Mouse (Mus musculus) gonadal fat pad, adult 2 months (tissue): Measurements from ENCODE around the gene Stx3. TPM values are rescaled to one million over a fixed set of nuclear protein-coding genes. Genes with fewer than 3 reads are reported as not detected.

Experiments
- DNase-seq: peaks from one replicate; pipeline ENCODE4 v3.0.0-alpha.2; 2012; ENCODE audit warnings: low read depth
- polyA plus RNA-seq: library from polyadenylated mRNA; depleted of rRNA; stranded (reverse); fragments of >200 nt; gene quantifications from 2 replicates; pipeline ENCODE4 v1.2.3, GENCODE M21; 2012

Gene Stx3
- polyA plus RNA-seq, 1 experiment, result 11.5 TPM

GRCm38 (mm10) chr19:11807822-11808221, 11.4 kb downstream of the Stx3 start:
- DNase-seq, result no peak

- no peak for DNase-seq
These were observed 12.0 kb downstream of the Stx3 start for GRCm38 (mm10) chr19:11807251-11807650.

GRCm38 (mm10) chr19:11804423-11804822, 14.8 kb downstream of the Stx3 start:
- no peak for DNase-seq

GRCm38 (mm10) chr19:11800531-11801315, 18.5 kb downstream of the Stx3 start:
- DNase-seq, result no peak

- DNase-seq, result no peak
These were observed 24.8 kb downstream of the Stx3 start for GRCm38 (mm10) chr19:11794447-11794846.

- no peak for DNase-seq
These were observed 25.4 kb downstream of the Stx3 start for GRCm38 (mm10) chr19:11793741-11794359.

GRCm38 (mm10) chr19:11791825-11792224, 27.4 kb downstream of the Stx3 start:
- DNase-seq, result no peak

GRCm38 (mm10) chr19:11788876-11789275, 30.3 kb downstream of the Stx3 start:
- DNase-seq, result no peak

GRCm38 (mm10) chr19:11787826-11788225, 31.4 kb downstream of the Stx3 start:
- no peak for DNase-seq

- no peak for DNase-seq
These were observed 33.6 kb downstream of the Stx3 start for GRCm38 (mm10) chr19:11785409-11786154.

- no peak for DNase-seq
These were observed 41.9 kb downstream of the Stx3 start for GRCm38 (mm10) chr19:11777191-11777865.

- DNase-seq, result peak; percentile 61
These were observed 48.9 kb downstream of the Stx3 start, which contains the start of gene Mrpl16 for GRCm38 (mm10) chr19:11770205-11770892. Gene Mrpl16, plus strand, starts transcription at chr19:11770391.

GRCm38 (mm10) chr19:11769257-11769920, 49.8 kb downstream of the Stx3 start:
- DNase-seq, result no peak

- no peak for DNase-seq
These were observed 51.0 kb downstream of the Stx3 start for GRCm38 (mm10) chr19:11768163-11768562.

GRCm38 (mm10) chr19:11766413-11766812, 52.8 kb downstream of the Stx3 start:
- no peak for DNase-seq

GRCm38 (mm10) chr19:11765059-11765458, 54.1 kb downstream of the Stx3 start:
- DNase-seq, result no peak

- DNase-seq, result no peak
These were observed 71.9 kb downstream of the Stx3 start, which contains the start of gene Gif for GRCm38 (mm10) chr19:11747298-11747697. Gene Gif, plus strand, starts transcription at chr19:11747554.

- no peak for DNase-seq
These were observed 73.5 kb downstream of the Stx3 start for GRCm38 (mm10) chr19:11745680-11746079.

- no peak for DNase-seq
These were observed 82.7 kb downstream of the Stx3 start for GRCm38 (mm10) chr19:11736455-11736854.

- no peak for DNase-seq
These were observed 88.9 kb downstream of the Stx3 start for GRCm38 (mm10) chr19:11730278-11730677.

- no peak for DNase-seq
These were observed 91.9 kb downstream of the Stx3 start for GRCm38 (mm10) chr19:11727304-11727703.
